In genomic region chr10:26611246-26611645, GRCm38 (mm10) we compare ENCODE assay signal across 14 mouse cellular contexts.
"Had no signal": no experiment of that assay in that cellular context is flagged by ENCODE, and none has a peak within 500 bp of the region (broad histone marks: within the 10 kb centered on the region; RNA-seq: fewer than 3 reads in every experiment).

No protein-coding gene starts in this region.

- H3K4me2 ChIP-seq: lung, embryonic 14.5 days; midbrain, embryonic 11.5 days; midbrain, embryonic 13.5 days; midbrain, embryonic 15.5 days; neural tube, embryonic 12.5 days had no signal

- H3K9ac ChIP-seq: lung, embryonic 14.5 days; midbrain, embryonic 13.5 days; midbrain, embryonic 15.5 days; neural tube, embryonic 12.5 days had no signal

- H3K4me3 ChIP-seq: megakaryocyte, embryonic 14.5 days; midbrain, embryonic 13.5 days; midbrain, embryonic 15.5 days; neural tube, embryonic 12.5 days had no signal

- H3K9me3 ChIP-seq: megakaryocyte, embryonic 14.5 days; midbrain, embryonic 13.5 days; midbrain, embryonic 15.5 days; neural tube, embryonic 12.5 days had no signal

- H3K36me3 ChIP-seq: midbrain, embryonic 13.5 days; midbrain, embryonic 15.5 days; neural tube, embryonic 12.5 days had no signal

- DNase-seq: lung, adult 18-20 months; lung, embryonic 14.5 days; lung, postnatal 10 days; lung, postnatal 4 days; right cerebral cortex, postnatal 14 days; right cerebral cortex, postnatal 4 days; spleen, adult 18-20 months; thymus, postnatal 14 days; thymus, postnatal 36 days had no signal

- ATAC-seq: midbrain, embryonic 13.5 days; midbrain, embryonic 15.5 days had no signal

- H3K4me1 ChIP-seq: megakaryocyte, embryonic 14.5 days; midbrain, embryonic 13.5 days; midbrain, embryonic 15.5 days; neural tube, embryonic 12.5 days had no signal

- H3K27ac ChIP-seq: midbrain, embryonic 13.5 days; midbrain, embryonic 15.5 days; neural tube, embryonic 12.5 days had no signal

- H3K27me3 ChIP-seq: megakaryocyte, embryonic 14.5 days; midbrain, embryonic 13.5 days; midbrain, embryonic 15.5 days; neural tube, embryonic 12.5 days had no signal
